Mouse (Mus musculus): ENCODE data around the gene Ms4a2.

- TF ChIP-seq GATA1 (IDR thresholded peaks at IDR 0.05; ENCODE audit: borderline replicate concordance, low read length) (no peak), FLI1 (IDR thresholded peaks at IDR 0.05; ENCODE audit: low read length) (no peak)
Measured at GRCm38 (mm10) chr19:11635572-11635971, 12.1 kb upstream of the Ms4a2 start.
